Mouse (Mus musculus) gonadal fat pad, adult 2 months (tissue): Measurements from ENCODE around the gene Hmbs. TPM values are rescaled to one million over a fixed set of nuclear protein-coding genes. Genes with fewer than 3 reads are reported as not detected.
A peak's percentile ranks its signal among the peaks of the same experiment; 100 is the strongest.
"Not testable (repeated sequence)": the region's sequence is repeated elsewhere in the genome, so short reads cannot be mapped to it uniquely, and the experiment has no call there.

Source experiments
- DNase-seq: peaks from one replicate; pipeline ENCODE4 v3.0.0-alpha.2; 2012; ENCODE audit warnings: low read depth
- polyA plus RNA-seq: library from polyadenylated mRNA; depleted of rRNA; stranded (reverse); fragments of >200 nt; gene quantifications from 2 replicates; pipeline ENCODE4 v1.2.3, GENCODE M21; 2012

The Hmbs gene
- polyA plus RNA-seq, 1 experiment = 74.7 TPM

DNA sequence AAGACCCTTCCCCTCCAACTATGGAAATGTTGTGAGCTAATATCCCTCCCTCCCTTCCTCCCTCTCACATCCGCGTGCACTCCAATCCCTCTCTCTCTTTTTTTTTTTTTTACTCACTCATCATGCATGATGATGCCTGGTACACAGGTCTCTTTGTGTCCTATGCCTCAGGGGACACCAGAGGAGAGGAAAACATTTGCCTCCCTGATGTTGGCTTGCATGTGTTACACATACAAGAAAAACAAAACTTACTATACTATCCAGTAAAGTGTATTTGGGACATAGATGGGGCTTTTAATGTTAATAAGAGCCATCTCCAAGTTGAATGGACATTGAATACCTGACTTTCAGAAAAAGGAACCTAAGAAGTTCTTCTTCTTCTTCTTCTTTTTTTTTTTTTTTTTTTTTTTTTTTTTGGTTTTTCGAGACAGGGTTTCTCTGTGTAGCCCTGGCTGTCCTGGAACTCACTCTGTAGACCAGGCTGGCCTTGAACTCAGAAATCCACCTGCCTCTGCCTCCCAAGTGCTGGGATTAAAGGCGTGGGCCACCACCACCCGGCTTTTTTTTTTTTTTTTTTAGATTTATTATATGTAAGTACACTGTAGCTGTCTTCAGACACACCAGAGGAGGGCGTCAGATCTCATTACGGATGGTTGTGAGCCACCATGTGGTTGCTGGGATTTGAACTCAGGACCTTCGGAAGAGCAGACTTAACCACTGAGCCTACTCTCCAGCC lies 18.8 kb downstream of the Hmbs start:
- not testable (repeated sequence) for DNase-seq

- DNase-seq = no peak
These were observed 19.9 kb downstream of the Hmbs start for GRCm38 (mm10) chr9:44324147-44324546.

- DNase-seq = not testable (repeated sequence)
These were observed 20.4 kb downstream of the Hmbs start for GRCm38 (mm10) chr9:44323656-44324055.

DNA sequence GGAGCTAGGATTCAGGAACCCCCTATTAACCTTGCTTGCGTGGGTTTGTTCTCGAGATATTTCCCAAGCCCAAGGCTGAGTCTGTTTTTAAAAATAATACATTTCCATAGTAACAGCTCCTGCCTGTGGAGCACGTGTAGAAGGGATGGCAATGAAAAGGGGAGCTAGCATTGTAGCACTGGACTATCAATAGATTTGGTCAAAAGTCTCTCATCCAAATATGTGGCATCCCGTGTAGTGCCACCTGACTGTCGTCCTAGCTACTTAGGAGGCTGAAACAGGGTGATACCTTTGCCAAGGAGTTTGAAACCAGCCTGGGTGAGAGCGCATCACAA lies 23.3 kb downstream of the Hmbs start:
- no peak for DNase-seq

GRCm38 (mm10) chr9:44319887-44320798 lies 23.9 kb downstream of the Hmbs start, which contains the start of gene C2cd2l:
C2cd2l (minus strand) TSS chr9:44320285.
- DNase-seq = peak; percentile 70

GRCm38 (mm10) chr9:44319105-44319886 lies 24.7 kb downstream of the Hmbs start:
- no peak for DNase-seq

DNA sequence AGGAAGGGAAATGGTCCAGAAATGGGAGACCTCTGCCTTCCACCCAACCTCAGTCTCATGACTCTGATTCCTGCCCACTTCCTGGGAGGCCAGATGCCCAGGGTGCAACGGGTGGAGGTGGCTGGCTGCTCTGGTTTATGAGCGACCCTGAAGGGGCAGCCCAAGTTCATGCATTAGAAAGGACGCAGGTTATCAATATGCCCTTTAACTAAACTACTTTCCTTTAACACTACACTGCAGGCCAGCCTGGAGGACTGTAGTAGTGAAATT lies 25.3 kb downstream of the Hmbs start:
- DNase-seq = no peak

- DNase-seq = no peak
These were observed 25.8 kb downstream of the Hmbs start for GRCm38 (mm10) chr9:44318076-44318825.

GRCm38 (mm10) chr9:44317452-44317851 lies 26.6 kb downstream of the Hmbs start:
- DNase-seq = no peak

- DNase-seq = no peak
These were observed 29.1 kb downstream of the Hmbs start for GRCm38 (mm10) chr9:44314910-44315309.

DNA sequence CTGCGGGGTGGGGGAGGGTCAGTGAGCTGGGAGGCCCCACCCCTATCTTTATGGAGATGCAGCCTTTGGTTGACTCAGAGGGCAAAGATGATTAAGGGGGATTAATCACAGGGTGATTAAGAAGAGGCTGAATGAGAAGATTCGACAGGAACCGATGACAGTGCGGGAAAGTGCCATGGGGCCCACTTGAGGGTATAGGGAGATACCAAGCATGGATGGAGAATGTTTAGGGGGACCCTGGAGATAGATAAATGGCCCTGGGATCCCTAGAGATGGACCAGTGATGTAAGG lies 29.8 kb downstream of the Hmbs start:
- DNase-seq = no peak

DNA sequence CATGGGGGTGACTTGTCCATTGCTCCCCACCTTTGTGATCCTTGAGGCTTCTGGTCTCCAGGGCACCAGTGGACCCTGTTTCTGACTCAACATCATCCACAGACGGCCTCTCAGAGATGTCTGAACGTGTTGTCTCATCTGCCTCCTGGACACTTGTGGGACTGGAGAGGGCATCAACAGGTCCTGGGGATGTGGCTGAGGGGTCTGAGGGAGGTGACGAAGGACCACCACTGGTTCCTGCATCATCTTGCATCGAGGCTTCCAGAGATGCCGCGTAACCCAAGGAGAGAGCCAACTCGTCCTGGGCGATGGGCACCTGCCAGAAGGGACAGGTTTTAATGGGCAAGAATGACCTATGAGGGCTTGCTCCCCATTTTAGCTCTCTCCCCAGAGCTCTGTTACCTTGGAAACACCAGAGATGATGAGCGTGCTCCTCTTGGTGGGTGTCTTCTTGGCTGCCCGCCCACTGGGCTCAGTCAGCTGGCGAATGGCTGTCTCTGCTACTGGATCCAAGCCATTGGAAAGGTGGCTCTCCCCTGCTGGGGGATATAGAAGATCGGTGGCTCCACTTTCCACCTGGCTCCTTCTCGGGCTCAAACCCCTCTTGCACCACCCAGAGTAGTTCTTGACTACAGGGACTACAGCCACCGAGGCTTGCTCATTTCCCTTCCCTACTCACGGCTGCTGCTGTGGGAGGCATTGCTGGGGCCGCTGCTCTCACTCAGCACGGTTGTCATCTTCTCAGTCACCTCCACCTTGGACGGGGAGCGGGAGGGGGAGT lies 30.4 kb downstream of the Hmbs start:
- DNase-seq = no peak

GRCm38 (mm10) chr9:44311136-44312134 lies 32.6 kb downstream of the Hmbs start:
- DNase-seq = no peak

DNA sequence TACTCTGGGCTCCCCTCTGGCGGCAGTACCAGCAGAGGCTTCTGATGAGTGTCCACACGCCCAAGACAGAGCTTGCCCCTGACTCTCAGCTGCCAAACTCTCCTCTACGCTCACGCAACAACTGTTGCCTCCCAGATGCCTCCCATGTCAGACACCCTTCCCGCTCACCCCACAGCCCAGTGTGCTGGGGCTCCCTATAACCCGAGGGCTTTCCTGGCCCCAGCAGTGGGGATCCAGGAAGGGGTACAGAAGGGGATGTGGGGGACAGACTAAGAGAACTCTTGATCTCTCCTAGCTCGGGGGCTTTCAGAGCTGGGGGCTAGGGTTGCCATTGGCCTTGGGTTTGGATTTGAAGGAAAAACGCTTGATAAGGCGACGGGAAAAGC lies 33.3 kb downstream of the Hmbs start:
- DNase-seq = no peak

DNA sequence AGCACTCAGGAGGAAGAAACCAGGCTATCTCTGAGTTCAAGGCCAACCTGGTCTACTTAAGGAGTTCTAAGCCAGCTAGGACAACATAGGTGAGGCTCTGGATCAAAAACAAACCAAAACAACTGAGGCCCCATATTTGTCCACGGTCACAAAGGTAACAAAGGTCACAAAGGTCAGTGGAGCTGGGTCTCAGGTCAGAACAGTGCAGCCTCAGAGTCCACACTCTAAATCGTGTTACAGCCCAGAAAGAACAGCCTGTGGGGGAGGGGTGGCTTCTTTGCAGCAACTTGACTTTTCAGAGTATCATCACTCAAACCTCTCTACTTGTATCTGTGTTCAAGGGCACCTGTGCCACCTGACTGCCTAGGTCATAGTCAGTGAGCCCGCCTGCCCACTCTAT lies 34.3 kb downstream of the Hmbs start:
- no peak for DNase-seq

GRCm38 (mm10) chr9:44307248-44307647 lies 36.8 kb downstream of the Hmbs start:
- no peak for DNase-seq

DNA sequence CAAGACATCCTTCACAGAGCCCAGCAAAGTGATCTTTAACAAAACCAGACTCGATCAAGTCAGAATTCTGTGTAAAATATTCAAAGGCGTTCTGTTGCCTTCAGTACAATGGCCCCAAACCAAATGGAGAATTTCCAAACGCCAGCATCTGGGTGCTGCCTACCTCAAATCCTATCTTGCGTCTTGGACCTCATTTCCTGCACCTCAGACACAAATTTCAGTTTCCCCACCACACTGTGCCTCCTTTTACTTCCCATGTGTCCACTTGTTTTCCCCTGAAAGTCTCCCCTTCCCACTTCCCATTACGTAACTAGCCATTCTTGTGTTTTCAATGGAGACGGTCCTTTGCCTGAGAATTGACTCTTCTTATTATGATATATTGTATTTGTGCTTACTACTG lies 37.5 kb downstream of the Hmbs start:
- no peak for DNase-seq

DNA sequence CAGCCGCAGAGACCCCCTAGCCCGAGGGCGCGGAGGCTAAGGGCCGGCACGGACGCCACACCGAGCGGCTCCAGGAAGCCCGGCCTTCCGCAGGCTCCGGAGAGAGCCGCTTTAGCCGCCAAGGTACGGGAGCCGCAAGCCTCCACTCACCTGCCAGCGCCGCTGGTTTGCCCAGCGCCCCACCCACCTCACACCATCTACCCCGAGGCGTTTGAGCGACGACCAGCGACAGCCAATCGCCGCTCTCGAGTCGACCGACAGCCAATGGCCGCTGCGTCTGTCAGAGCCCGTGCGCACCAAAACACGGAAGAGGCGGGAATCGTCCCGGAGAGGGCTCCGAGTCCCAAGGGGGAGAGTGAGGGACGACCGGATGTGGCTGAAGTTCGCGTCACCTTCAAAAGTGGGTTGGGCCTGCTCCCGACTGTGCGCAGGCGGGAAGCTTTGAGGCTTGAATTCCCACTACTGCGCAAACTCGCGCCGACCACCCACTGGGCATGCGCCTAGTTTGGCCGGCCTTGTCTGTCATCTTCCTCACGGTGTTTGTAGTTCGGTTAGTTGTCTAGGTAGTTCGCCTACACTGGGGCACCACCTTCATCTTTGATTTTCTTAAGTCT lies 38.5 kb downstream of the Hmbs start, which contains the start of gene Hinfp:
Gene Hinfp (minus strand): TSS at position 206 of the 614 bp plus-strand sequence.
- peak; percentile 86 for DNase-seq

DNA sequence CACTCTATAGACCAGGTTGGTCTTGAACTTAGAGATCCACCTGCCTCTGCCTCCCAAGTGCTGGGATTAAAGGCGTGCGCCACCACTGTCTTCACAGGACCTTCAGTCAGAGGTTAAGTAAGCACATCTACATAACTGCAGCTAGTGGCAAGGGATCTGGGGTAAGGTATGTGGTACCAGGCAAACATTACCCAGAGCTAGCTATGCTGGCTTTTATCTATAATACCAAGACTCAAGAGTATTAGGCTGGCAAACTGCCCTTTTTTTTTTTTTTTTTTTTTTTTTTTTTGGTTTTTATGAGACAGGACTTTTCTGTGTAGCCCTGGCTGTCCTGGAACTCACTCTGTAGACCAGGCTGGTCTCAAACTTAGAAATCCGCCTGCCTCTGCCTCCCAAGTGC lies 44.0 kb downstream of the Hmbs start:
- DNase-seq = not testable (repeated sequence)
